Mouse (Mus musculus) hindbrain, embryonic 14.5 days (tissue): Measurements from ENCODE around the gene Kbtbd6. TPM values are rescaled to one million over a fixed set of nuclear protein-coding genes. Genes with fewer than 3 reads are reported as not detected.

Source experiments
- ATAC-seq: fragments of 200-750 bp; cut with Nextera tagmentation; 2 replicates; pipeline ENCODE4 v1.8.0; 2017; ENCODE audit warnings: moderate number of reproducible peaks, mild to moderate bottlenecking, moderate TSS enrichment, moderate library complexity; ENCODE audit not compliant: low FRiP score
- DNase-seq: peaks from one replicate; pipeline ENCODE4 v3.0.0-alpha.2; 2015; ENCODE audit warnings: low spot score
- H3K27ac ChIP-seq: fragments of 300-500 bp; sonication (generic); 2 replicates; pipeline ENCODE4 v1.5.1; 2014; ENCODE audit warnings: mild to moderate bottlenecking, moderate library complexity
- H3K27me3 ChIP-seq: fragments of 300-500 bp; sonication (generic); 2 replicates; pipeline ENCODE4 v1.6.1; 2014; ENCODE audit warnings: mild to moderate bottlenecking, low read length, mixed read lengths; ENCODE audit not compliant: control insufficient read depth, insufficient read depth
- H3K36me3 ChIP-seq: fragments of 300-500 bp; sonication (generic); replicated peaks from 2 replicates; pipeline ENCODE4 v1.6.1; 2014; ENCODE audit not compliant: control insufficient read depth, insufficient read depth
- H3K4me1 ChIP-seq: fragments of 300-500 bp; sonication (generic); replicated peaks from 2 replicates; pipeline ENCODE4 v1.6.1; 2014; ENCODE audit warnings: antibody characterized with exemption, low read length, mixed read lengths; ENCODE audit not compliant: control insufficient read depth, insufficient read depth
- H3K4me2 ChIP-seq: fragments of 300-500 bp; sonication (generic); replicated peaks from 2 replicates; pipeline ENCODE4 v1.6.1; 2014; ENCODE audit warnings: mild to moderate bottlenecking, moderate library complexity
- H3K4me3 ChIP-seq: fragments of 300-500 bp; sonication (generic); replicated peaks from 2 replicates; pipeline ENCODE4 v1.5.1; 2014; ENCODE audit warnings: mild to moderate bottlenecking, low read length
- H3K9ac ChIP-seq: fragments of 300-500 bp; sonication (generic); 2 replicates; pipeline ENCODE4 v1.6.1; 2014
- H3K9me3 ChIP-seq: fragments of 300-500 bp; sonication (generic); 2 replicates; pipeline ENCODE4 v1.6.1; 2016; ENCODE audit warnings: low read length; ENCODE audit not compliant: control insufficient read depth
- WGBS: fragments of 180-500 bp; shearing (Covaris S2); extraction: QIAGEN DNeasy Blood & Tissue Kit; methylation state at CpG from one replicate; pipeline ENCODE4 v1.1.7; 2014; 5-methylcytosine and 5-hydroxymethylcytosine counted together
- polyA plus RNA-seq: library from polyadenylated mRNA; unstranded; fragments of >200 nt; fragmentation: Nextera tagmentation; extraction: Ambion mirVana; gene quantifications from 2 replicates; pipeline ENCODE4 v1.2.1, GENCODE M21; 2014

The Kbtbd6 gene
- polyA plus RNA-seq, 1 experiment from 2014 or later: 1.9 TPM

DNA sequence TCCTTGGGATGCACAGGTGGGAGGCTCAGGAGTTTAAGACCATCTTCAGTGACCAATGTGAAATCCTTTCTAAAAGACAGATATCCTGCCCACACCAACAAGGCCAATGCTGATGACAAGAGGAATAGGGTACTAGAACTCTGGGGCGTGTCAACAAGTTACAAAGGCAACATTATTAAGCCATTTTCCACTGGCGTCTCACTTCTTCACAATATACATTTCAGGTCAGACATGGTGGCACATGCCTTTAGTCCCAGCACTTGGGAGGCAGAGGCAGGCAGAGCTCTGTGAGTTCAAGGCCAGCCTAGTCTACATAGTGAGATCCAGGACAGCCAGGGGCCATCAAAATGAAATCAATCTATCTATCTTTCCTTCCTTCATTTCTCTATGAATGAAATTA, 21.7 kb downstream of the Kbtbd6 start:
- Histone ChIP-seq H3K27ac (no peak overlapping the region), H3K27me3 (no peaks in the 10 kb centered on the region), H3K36me3 (peaks cover 81% of the 10 kb centered on the region), H3K9ac (no peak overlapping the region), H3K4me3 (no peak overlapping the region), H3K9me3 (no peaks in the 10 kb centered on the region), H3K4me1 (no peaks in the 10 kb centered on the region), H3K4me2 (no peak overlapping the region)
- ATAC-seq: no peak
- WGBS: 94% methylated on average over 2 of the region's 2 CpGs
- DNase-seq: no peak

DNA sequence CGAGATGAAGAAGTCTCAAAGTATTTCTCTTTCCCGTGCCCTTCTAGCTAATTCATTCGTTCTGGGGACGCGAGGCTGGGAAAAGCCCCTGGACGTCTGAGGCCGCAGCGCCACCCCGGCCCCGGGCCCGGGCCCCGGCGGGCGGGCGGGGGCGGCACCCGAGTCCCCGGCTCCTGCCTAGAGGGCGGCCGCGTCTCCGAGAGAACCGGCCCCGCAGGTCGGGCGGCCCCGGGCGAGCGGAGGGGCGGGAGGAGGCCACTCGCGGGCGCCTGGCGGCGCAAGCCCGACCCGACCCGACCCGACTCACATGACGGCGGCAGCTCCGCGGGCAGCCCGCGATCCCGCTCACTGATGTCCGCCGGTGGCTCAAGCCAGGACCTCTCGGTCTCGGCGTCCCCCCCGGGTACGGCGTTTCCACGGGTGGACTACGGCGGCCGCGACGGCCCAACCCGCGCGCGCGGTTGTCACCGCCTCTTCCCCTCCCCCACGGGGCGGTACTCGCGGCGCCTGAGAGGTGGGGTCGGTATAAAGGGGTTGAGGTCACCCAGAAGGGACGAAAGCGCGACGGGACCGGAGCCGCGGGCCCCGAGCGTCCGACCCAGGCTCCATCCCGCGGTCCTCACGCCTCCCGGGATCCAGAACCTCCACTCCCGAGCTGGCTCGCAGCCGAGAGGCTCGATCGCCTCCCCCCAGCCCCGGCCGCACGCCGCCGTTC, 29.1 kb downstream of the Kbtbd6 start, which contains the start of gene Elf1:
Gene Elf1 (plus strand): TSS at position 571 of the 715 bp plus-strand sequence.
- H3K9ac ChIP-seq: peak within 1 kb of the TSS; percentile 90
- peak within 1 kb of the TSS; percentile 99 for H3K27ac ChIP-seq
- peak within 1 kb of the TSS; percentile 70 for H3K4me2 ChIP-seq
- peaks cover 13% of the 10 kb centered on the region for H3K36me3 ChIP-seq
- H3K4me3 ChIP-seq: peak within 1 kb of the TSS; percentile 82
- under 1% methylated on average over 80 of the region's 96 CpGs for WGBS
- peak; percentile 84 for DNase-seq
- H3K9me3 ChIP-seq: no peaks in the 10 kb centered on the region
- ATAC-seq: peak; percentile 79
- H3K4me1 ChIP-seq: peaks cover 24% of the 10 kb centered on the region
- H3K27me3 ChIP-seq: no peaks in the 10 kb centered on the region

DNA sequence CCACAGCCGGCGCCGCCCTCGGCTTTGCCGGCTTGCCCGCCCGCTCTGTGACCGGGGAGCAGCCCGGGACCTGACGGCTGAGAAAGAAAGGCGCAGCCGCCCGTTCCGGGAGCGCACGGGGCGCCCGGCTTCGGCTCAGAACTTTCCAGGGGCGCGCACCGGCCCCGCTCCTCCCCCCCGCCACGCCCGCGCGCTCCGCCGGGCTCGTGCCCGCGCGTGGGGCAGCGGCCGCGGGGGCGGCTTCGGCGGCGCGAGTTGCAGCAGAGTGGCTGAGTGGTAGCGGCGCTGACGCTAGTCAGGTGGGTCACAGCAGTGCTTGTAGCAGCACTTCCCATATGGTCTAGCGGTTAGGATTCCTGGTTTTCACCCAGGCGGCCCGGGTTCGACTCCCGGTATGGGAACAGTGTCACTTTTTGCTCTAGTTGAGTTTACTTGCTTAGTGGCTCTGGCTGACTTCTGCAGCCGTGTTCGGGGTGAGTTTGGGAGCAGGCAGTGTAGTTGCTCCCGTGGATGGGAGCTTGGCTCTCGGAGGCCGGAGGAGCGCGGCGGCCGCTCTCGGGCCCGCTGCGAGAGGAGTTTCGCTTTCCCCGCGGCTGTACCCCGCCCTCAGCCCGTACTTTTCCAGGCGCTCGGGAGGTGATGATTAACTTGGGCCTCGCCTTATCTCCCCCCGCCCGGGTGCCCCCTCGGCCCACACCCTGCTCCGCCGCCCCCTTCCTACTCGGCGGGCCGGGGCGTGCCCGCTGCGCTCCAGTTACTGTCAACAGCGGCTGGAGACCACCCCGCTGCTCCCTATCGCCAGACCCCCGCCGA, 29.9 kb downstream of the Kbtbd6 start, which contains the start of gene Wbp4:
Gene Wbp4 (minus strand): TSS at position 182 of the 813 bp plus-strand sequence.
- DNase-seq (peak; percentile 100), ATAC-seq (peak; percentile 93)
- H3K9ac ChIP-seq: peak within 1 kb of the TSS; percentile 90
- peak within 1 kb of the TSS; percentile 70 for H3K4me2 ChIP-seq
- peak within 1 kb of the TSS; percentile 99 for H3K27ac ChIP-seq
- no peaks in the 10 kb centered on the region for H3K9me3 ChIP-seq
- peaks cover 24% of the 10 kb centered on the region for H3K4me1 ChIP-seq
- H3K36me3 ChIP-seq: peaks cover 10% of the 10 kb centered on the region
- peak within 1 kb of the TSS; percentile 82 for H3K4me3 ChIP-seq
- WGBS: under 1% methylated on average over 77 of the region's 86 CpGs
- H3K27me3 ChIP-seq: no peaks in the 10 kb centered on the region

DNA sequence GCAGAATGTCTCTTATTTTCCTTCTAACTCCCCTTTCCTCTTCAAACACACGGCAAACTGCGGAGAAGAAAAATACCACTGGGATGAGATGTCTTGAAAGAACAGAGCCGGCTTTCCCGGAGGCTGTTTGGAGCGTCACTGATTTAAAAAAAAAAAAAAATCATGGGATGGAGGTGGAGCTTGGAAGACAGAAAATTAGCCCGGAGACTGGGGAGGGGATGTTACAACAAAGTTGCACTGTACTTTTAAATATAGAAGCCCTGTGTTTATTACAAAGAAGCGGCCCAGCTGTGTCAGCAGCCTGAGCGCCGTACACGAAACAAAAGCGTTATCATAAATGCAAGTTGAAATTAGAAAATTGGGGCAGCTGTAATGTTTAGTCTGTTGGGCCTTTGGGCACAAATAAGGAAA, 30.6 kb downstream of the Kbtbd6 start:
- DNase-seq (peak; percentile 49), ATAC-seq (no peak)
- H3K4me1 ChIP-seq: peaks cover 29% of the 10 kb centered on the region
- H3K27me3 ChIP-seq: no peaks in the 10 kb centered on the region
- peak overlapping the region; percentile 65 for H3K4me2 ChIP-seq
- peak overlapping the region; percentile 90 for H3K27ac ChIP-seq
- no peaks in the 10 kb centered on the region for H3K9me3 ChIP-seq
- peak overlapping the region; percentile 82 for H3K4me3 ChIP-seq
- 0 out of 2 replicates have a peak, but pooled peaks cover 5% of the 10 kb centered on the region for H3K36me3 ChIP-seq
- WGBS: under 1% methylated on average over 11 of the region's 11 CpGs
- H3K9ac ChIP-seq: peak overlapping the region; percentile 90

DNA sequence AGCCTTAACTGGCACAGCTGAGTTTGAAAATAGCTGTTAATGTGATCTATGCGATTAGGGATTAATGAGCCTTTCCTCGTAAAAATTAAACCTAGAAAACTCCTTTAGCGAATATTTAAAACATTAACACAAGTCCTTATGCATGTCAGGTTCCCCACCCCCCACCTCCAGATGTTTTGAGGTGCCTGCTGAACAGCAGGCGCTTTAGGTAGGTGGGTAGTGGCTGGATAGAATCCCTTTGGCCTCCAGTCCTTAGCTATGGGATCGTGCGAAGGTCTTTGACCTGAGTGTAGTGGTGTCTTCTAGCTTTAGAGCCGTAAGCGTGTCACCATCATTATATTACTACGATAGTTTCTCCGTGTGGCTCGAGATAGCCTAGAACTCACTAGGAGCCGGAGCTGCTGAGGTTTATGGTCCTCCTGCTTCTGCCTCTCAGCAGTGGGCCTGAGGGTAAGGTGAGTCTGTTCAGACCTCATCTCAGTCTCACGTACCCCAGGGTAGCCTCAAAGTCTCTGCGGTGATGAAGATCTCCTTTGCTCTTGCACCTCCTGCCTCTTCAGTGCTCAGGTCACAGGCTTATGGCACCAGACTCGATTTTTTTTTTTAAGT, 31.2 kb downstream of the Kbtbd6 start:
- Histone ChIP-seq H3K4me3 (peak overlapping the region; percentile 82), H3K27me3 (no peaks in the 10 kb centered on the region), H3K27ac (peak overlapping the region; percentile 90), H3K9ac (peak overlapping the region; percentile 90), H3K36me3 (0 out of 2 replicates have a peak, but pooled peaks cover 5% of the 10 kb centered on the region), H3K4me1 (peaks cover 32% of the 10 kb centered on the region), H3K9me3 (no peaks in the 10 kb centered on the region), H3K4me2 (peak overlapping the region; percentile 65)
- DNase-seq: no peak
- WGBS: 26% methylated on average over 15 of the region's 15 CpGs
- ATAC-seq: no peak

DNA sequence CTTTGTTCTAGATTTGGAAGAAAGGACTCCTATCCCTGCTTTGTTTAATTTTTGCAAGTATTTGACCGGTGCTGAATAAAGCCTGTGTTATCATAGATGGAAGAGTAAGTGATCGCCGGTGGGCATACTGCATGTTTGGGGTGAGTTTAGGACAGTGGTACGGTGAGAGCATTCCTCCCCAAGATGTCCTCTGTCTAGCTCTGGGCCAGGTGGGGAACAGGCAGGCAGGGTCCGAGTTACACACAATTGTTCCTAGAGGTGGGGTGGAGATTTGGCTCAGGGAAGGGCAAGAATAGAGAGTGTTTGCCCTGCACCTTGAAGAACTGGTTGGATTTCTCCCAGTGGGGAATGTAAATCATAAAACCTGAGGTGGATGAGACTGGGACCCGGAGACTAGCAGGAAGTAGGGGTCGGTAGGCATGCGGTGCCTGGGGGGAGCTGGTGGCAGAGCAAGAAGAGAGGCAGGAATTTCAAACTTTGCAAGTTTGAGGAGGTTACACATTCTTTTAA, 32.0 kb downstream of the Kbtbd6 start:
- no peak for DNase-seq
- WGBS: 80% methylated on average over 8 of the region's 8 CpGs
- no peak overlapping the region for H3K4me3 ChIP-seq
- H3K27ac ChIP-seq: no peak overlapping the region
- H3K4me2 ChIP-seq: peak overlapping the region; percentile 65
- no peaks in the 10 kb centered on the region for H3K36me3 ChIP-seq
- peaks cover 32% of the 10 kb centered on the region for H3K4me1 ChIP-seq
- H3K27me3 ChIP-seq: no peaks in the 10 kb centered on the region
- no peaks in the 10 kb centered on the region for H3K9me3 ChIP-seq
- H3K9ac ChIP-seq: no peak overlapping the region
- no peak for ATAC-seq

DNA sequence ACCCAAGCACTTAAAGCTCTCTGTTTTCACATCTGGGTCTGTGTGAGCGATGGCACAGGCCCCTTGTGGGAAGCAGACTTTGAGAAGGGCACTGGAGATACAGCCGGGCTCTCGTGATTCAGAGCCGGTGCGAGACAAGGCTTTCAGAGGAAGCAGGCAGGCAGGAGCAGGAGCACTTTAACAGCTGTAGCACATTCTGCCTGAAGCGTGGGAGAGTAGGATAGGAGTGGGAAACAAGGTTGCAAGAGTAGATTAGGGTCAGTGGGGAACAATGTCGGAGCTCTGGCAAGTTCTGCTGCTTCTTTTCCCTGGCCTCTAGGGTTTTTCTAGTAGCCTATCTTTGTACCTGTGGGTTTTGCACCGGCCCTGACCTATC, 35.0 kb downstream of the Kbtbd6 start:
- DNase-seq: no peak
- H3K9me3 ChIP-seq: no peaks in the 10 kb centered on the region
- H3K9ac ChIP-seq: 0 out of 2 replicates have a peak overlapping the region, but pooled peaks have one; percentile 47
- H3K27me3 ChIP-seq: no peaks in the 10 kb centered on the region
- H3K36me3 ChIP-seq: no peaks in the 10 kb centered on the region
- ATAC-seq: no peak
- H3K4me2 ChIP-seq: peak overlapping the region; percentile 67
- H3K4me3 ChIP-seq: peak overlapping the region; percentile 37; the same call in 1 of the 2 replicates
- H3K27ac ChIP-seq: no peak overlapping the region
- 32% methylated on average over 8 of the region's 8 CpGs for WGBS
- H3K4me1 ChIP-seq: peaks cover 18% of the 10 kb centered on the region

DNA sequence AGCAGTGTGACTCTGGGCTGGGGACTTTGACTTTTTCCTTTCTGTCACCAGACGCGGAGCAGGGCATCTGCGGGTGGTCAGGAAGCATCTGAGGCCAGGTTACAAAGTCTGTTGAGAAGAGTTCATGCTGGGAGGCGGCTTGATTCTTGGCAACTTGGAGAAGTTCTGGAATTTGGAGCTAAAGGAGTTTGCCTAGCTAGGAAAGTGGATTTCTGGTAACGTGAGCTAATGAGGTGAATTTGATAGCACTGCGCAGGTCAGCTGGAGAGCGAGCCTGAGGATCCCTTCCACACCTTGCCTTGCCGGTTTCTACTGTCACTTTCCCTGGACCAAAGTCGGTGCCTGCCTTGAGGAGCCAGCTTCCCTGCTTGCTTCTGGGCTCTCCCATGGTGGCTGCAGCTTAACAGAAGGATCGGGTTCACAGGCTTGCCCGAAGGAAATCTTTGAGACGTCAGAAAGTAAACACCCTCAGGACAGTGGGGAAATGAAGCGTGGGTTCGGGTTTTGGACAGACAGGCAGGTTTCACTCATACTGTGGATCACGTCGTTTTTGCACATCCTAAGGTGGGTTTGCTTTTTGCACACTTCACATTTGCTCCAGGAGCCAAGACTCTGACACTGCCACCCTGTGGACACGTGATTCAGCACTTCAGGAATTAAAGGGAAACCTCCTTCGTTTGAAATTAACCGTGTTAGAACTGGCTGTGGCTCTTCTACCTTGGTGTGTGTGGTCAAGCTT, 35.5 kb downstream of the Kbtbd6 start:
- ATAC-seq: 0 out of 2 replicates have a peak, but pooled peaks have one; percentile 34
- H3K9ac ChIP-seq: peak overlapping the region; percentile 47; the same call in 1 of the 2 replicates

More for the DNA sequence above, 35.5 kb downstream of the Kbtbd6 start:
- peak; percentile 46 for DNase-seq
- Histone ChIP-seq H3K27ac (peak overlapping the region; percentile 49; the same call in 1 of the 2 replicates), H3K4me3 (peak overlapping the region; percentile 37), H3K4me1 (peaks cover 18% of the 10 kb centered on the region), H3K9me3 (no peaks in the 10 kb centered on the region), H3K4me2 (peak overlapping the region; percentile 67), H3K36me3 (no peaks in the 10 kb centered on the region), H3K27me3 (no peaks in the 10 kb centered on the region)
- 7% methylated on average over 19 of the region's 19 CpGs for WGBS
